Mouse (Mus musculus) B cell, adult 2 months (primary cell): ENCODE data around the gene Sptlc2.

Source experiments
- DNase-seq, 2 experiments: peaks; one replicate each; pipeline ENCODE4 v3.0.0; 2022

The Sptlc2 gene

DNA sequence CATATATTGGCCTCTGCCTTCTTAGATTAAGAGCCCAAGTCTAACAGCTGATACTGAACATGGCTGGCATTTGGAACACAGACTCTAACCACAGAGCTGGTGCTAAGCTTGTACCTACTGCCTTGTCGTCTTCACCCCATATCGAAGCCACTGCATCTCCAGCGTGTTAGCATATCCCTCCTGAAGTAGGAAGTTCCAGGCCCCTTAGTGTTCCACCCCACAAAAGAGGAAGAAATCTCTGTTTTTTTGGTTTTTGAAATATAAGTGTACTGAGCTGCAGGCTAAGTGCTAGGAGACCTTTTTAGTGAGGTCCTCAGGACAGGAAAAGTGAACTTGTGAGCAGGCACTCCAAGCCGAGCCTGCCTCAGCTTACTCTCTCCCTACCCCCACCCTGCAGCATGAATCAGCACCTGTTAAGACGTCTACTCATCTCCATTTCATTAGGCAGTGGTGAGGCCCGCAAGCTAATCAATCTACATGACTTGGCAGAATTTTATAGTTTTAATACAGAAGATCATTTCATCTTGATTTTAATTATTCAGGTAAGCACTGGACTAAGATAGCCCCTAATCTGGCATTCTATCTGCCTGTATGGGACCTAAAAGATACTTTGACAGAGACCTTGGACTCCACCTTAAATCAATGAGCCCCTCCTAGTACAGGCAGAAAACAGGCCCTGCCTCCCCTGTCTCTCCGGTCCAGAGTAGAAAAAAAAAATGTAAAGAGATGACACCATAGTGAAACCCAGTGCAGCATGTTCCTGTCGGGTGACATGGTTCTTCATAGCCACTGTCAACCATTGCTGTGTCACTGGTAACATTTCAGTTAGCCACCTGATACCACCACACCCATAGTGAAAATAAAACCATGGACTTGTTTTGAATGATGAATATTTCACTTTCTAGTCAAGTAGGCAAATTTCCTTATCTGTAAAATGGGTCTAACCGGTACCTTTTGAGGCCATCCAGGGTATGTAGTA, 113.0 kb downstream of the Sptlc2 start:
- DNase-seq = no peak

DNA sequence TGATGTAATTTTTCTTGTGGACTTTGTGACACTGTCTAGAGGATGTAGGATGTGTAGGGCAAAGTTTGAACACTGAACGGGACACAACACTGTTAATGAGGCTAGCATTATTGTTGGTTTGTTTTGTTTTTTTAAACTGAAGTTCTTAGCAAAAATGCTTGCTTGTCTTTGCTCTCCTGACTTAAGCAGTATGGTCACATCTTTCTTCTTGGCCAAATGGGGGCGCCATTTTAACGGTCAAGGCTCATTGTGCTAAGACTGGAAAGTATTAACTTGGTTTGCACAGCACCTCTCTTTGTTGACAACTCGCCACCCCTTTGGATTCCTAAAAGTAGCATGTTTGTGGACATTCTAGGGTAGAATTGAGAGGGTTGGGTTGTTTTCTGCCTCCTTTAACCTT, 120.5 kb downstream of the Sptlc2 start:
- DNase-seq = peak; percentile 34 to 44

DNA sequence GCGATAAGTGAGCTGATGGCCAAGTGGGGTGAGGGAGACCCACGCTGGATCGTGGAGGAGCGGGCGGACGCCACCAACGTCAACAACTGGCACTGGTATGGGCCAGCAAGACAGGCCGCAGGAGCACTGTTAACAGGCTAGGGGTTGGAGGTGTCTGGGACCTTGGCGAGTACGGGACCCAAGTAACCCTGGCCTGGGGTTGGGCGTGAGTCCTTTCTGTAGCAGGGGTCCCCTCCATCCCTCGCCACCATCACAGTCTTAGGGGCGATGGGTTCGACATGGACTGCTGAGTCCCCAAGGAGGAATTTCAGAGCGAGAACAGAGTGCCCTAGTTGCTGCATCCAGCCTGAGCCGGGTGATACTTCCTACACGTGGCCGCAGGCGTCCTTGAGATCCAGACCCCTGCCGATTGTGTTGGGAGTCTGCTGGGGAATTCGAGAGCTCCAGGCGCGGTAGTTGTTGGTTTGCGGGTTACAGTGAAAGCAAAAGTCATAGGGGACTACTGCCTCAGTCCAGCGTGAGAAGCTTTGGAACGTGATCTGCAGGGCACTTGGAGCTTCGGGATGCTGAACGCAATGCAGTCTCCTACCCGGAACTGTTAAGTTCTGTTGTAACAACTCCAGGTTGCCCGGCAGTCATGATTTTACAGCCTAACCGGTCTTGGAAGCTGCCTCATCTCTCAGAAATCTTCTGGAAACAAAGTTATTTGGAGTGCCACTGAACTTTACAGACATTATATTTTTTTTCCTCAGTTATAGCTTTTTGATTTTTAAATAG, 121.1 kb downstream of the Sptlc2 start:
- DNase-seq = no peak

DNA sequence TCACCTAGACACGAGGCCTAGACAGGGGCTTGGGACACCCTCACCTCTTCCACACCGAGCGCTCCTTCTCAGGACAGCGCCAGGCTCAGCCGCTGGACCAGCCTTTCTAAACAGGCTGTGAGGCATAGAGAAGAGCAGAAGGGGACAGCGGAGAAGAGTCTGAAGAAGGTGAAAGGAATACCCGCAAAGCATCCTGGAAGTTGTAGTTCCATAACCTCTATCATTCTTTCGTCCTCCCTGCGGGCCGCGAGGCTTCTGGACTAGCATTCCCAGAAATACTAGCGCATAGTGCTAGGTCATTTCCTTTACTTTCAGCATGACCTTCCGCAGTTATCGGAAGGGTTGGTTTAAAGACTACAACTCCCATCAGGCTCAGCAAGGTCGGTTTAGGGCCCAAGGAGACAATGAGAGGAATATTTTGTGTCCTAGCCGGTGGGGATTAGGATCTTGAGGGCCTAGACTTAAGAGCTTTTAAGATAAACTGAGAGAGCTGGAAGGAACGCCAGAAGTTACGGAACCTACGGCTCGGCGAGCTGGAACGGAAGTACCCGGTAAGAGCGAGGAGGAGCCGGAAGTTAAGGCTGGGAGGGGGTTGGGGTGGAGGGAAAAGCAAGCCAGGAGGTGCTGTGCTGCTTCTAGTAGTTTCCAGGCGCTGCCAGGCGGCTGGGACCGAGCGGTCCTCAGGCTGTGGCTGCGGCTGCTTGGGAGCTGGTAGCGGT, 121.9 kb downstream of the Sptlc2 start, which contains the start of the genes Vipas39 and Ahsa1:
Vipas39 (minus strand) TSS at position 149 of the 719 bp plus-strand sequence.
Ahsa1 (plus strand) TSS at position 372 of the 719 bp plus-strand sequence.
- DNase-seq = peak; percentile 88

DNA sequence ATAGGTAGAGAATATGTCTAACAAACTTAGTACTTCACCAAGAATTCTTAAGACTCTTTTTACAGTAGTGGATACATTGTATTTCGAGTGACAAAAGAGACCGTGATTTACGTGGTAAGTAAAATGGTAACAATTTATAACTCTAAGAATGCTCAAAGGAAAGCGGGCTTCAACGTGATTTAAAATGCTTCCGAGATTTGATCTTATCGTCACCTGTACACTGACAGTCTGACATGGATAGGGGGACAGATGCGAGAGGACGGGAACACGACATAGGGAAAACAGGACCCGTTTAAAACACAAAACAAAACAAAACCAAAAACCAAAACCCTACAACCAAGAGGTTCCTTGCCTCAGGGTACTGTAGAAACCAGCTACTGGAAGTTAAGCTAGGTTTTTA, 122.7 kb downstream of the Sptlc2 start:
- DNase-seq = no peak

DNA sequence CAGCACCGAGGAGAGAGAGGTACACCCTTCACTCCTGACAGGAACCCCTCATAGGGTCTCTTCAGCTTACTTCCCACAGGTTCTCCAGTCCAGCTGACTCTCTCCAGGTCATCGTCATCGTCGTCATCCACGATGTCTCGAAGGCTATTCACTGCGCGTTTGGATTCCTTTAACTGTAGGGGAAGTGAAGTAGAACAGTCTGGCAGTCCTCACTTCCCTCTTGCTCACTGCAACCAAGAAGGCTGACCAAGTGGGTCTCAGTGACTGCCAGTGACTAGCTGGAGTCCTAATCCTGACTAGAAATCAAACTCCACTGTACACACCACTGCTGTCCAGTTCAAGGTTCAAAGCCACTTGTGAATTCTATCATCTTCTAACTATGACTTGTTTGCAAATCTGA, 127.6 kb downstream of the Sptlc2 start:
- no peak for DNase-seq

DNA sequence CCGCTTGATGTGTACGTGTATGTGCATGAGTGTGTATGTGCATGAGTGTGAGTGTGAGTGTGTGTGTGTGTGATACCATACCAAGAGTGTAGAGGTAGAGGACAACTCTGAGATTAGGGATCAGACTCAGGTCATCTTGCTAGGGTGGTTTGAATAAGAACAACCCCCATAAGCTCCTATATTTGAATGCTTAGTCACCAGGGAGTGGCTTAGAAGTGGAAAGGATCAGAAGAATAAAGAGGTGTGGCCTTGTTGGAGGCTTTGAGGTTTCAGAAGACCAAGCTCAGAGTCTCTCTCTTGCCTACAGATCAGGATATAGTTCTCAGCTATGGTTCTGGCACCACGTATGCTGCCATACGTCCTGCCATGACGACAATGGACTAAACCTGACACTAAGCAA, 131.5 kb downstream of the Sptlc2 start:
- no peak for DNase-seq
